Mouse (Mus musculus): ENCODE data around the gene Lhfpl1. TPM values are rescaled to one million over a fixed set of nuclear protein-coding genes. Genes with fewer than 3 reads are reported as not detected.

Gene Lhfpl1
- polyA plus RNA-seq, 1 experiment from 2014 or later = 0.48 TPM

Other genes starting within 250 kb of the Lhfpl1 start
- 12.3 and 12.9 TPM in 2 replicates for gene Amot, start 156.1 kb upstream of the Lhfpl1 start, polyA plus RNA-seq (2016; fragmentation: Nextera tagmentation; extraction: Ambion mirVana)

All from midbrain, embryonic 10.5 days (tissue).